ENCODE assay signal across 8 mouse cellular contexts in genomic region chr4:141664799-141665198, GRCm38 (mm10). TPM values are rescaled to one million over a fixed set of nuclear protein-coding genes. Genes with fewer than 3 reads are reported as not detected.
DNase-seq lines count a peak whose midpoint lies in the region; TF ChIP-seq lines count a peak whose summit lies in the region.

Gene Plekhm2, minus strand, starts transcription at chr4:141664899.

- DNase-seq in cerebellum, adult 2 months, result no peak
- no peak for DNase-seq in cerebellum, adult 11-12 months
- DNase-seq in adrenal gland, adult 2 months, result no peak
- DNase-seq in gastrocnemius, adult 8-10 months (ENCODE audit: low spot score in 2 of 2), result no peak
- DNase-seq in induced T-regulatory cell, adult 2 months (ENCODE audit: low read depth), result peak; percentile 14
- DNase-seq in retina, postnatal 1 day, result no peak
- DNase-seq in cerebellum, postnatal 4 days (ENCODE audit: low spot score in 2 of 2), result no peak

- H3K27me3 ChIP-seq in cerebellum, adult 2 months (ENCODE audit: control insufficient read depth, insufficient read depth, low read length), result no peaks in the 10 kb centered on the region
- H3K27me3 ChIP-seq in megakaryocyte, embryonic 14.5 days (replicated peaks), result peaks cover 10% of the 10 kb centered on the region

- peak within 1 kb of the TSS; percentile 94 for H3K4me3 ChIP-seq in cerebellum, adult 2 months (replicated peaks; ENCODE audit: insufficient read depth, low read depth, low read length)
- H3K4me3 ChIP-seq in megakaryocyte, embryonic 14.5 days (replicated peaks), result peak within 1 kb of the TSS; percentile 97

- TF ChIP-seq POLR2A in cerebellum, adult 2 months (IDR thresholded peaks at IDR 0.05; ENCODE audit: borderline replicate concordance, insufficient read depth, low read length), result no peak

- H3K36me3 ChIP-seq in megakaryocyte, embryonic 14.5 days (replicated peaks; ENCODE audit: low read length), result peaks cover 18% of the 10 kb centered on the region

- no peak for TF ChIP-seq CTCF in cerebellum, adult 2 months (IDR thresholded peaks at IDR 0.05; ENCODE audit: borderline replicate concordance, insufficient read depth, low read depth, low read length)

- peak within 1 kb of the TSS; percentile 87 for H3K27ac ChIP-seq in cerebellum, adult 2 months (ENCODE audit: insufficient read depth, low read length)

- peaks cover 7% of the 10 kb centered on the region for H3K4me1 ChIP-seq in cerebellum, adult 2 months (ENCODE audit: control insufficient read depth, insufficient read depth, low read length)
- peaks cover 27% of the 10 kb centered on the region for H3K4me1 ChIP-seq in megakaryocyte, embryonic 14.5 days

- H3K9me3 ChIP-seq in megakaryocyte, embryonic 14.5 days, result no peaks in the 10 kb centered on the region

- WGBS in cerebellum, adult 2 months, result 41% methylated on average over 8 of the region's 8 CpGs

RNA-seq across cellular contexts. Expression of gene Plekhm2, which starts in this region (rescaled TPM):
- polyA plus RNA-seq in cerebellum, adult 2 months (2012; rRNA removed), result 124 and 130 TPM in 2 replicates
- 10 to 100 TPM; 47.8 to 73.2 TPM for total RNA-seq in adrenal gland, adult 2 months (2021)
- 63.1 and 63.4 TPM in 2 replicates for polyA plus RNA-seq in adrenal gland, adult 2 months (2012; rRNA removed)
- total RNA-seq in gastrocnemius, adult 8-10 months (2022), result 10 to 100 TPM; 25.0 to 32.5 (median 30.2) TPM
- 19.4 and 24.8 TPM in 2 replicates for polyA plus RNA-seq in megakaryocyte, embryonic 14.5 days (2012; ENCODE audit: insufficient read depth, low replicate concordance)
